Mouse (Mus musculus) kidney, adult 11 months (tissue): ENCODE measurements around the gene Drd4.

ENCODE experiments used
- DNase-seq: peaks from one replicate; pipeline ENCODE4 v3.0.0; 2022

The Drd4 gene

DNA sequence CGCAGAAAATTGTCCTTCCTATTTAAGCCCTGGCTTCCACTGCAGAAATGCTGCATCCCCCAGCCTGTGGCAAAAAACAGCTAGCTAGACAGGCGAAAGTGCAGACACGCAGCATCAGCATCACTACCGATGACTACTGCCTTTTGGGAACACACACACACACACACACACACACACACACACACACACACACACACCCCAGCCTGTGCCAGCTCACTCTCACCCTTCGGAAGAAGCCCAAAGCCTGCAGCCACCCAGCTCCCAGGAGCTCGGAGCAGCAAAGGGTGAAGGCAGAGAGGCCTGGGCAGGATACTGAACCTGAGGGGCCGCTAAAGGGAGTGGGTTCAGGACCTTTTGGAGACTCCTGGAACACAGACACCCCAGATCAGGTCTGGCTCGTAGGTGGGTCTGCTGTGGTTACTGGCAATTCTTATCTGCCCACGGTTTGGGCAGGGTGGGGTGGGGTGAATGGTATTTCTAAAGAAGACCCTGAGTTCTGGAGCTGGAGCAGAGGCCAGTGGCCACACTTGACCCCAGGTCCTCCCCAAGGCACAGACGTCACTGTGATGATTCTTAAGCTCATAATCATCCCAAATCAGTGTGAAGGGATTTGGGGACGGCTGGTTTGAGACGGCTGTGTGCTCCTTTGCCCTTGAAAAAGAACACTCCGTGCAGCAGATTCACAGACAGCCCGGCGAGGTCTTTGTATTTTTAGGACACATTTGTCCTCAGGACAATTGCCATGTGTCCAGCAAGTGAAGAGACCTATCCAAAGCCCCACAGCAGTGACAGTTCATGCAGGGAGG is 980 bp downstream of the Drd4 start:
- no peak for DNase-seq

DNA sequence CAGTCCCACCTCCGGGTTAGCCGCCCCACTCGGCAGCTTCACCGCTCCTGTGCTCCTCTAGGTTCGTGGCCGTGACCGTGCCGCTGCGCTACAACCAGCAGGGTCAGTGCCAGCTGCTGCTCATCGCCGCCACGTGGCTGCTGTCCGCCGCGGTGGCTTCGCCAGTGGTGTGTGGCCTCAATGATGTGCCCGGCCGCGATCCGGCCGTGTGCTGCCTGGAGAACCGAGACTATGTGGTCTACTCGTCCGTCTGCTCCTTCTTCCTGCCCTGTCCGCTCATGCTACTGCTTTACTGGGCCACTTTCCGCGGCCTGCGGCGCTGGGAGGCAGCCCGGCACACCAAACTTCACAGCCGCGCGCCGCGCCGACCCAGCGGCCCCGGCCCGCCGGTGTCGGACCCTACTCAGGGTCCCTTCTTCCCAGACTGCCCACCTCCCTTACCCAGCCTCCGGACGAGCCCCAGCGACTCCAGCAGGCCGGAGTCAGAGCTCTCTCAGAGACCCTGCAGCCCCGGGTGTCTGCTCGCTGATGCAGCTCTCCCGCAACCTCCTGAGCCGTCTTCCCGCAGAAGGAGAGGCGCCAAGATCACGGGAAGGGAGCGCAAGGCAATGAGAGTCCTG is 2.2 kb downstream of the Drd4 start:
- DNase-seq = no peak

- no peak for DNase-seq
Observed at GRCm38 (mm10) chr7:141294479-141294878, 2.7 kb downstream of the Drd4 start.

GRCm38 (mm10) chr7:141297926-141298650 is 6.3 kb downstream of the Drd4 start:
- DNase-seq = no peak

DNA sequence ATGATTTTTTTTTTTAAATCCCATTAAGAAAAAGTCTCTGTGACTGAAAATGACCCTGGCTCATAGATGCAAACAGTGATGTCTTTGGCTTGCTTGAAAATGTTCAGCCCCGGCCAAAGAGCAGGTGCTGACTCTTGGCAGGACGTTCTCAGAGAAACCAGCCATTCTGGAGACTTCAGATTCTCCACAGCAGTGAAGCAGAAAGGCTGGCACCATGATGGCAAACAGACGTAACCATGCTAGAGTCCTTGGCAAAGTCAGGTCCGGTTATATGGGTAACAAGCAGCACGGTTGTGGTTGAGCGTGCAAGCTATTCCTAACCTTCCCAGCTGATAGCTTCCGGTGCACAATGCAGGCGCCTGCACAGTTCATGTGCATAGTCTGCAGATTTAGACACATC is 7.4 kb downstream of the Drd4 start:
- no peak for DNase-seq

GRCm38 (mm10) chr7:141301386-141301785 is 9.6 kb downstream of the Drd4 start:
- DNase-seq = peak; percentile 62

DNA sequence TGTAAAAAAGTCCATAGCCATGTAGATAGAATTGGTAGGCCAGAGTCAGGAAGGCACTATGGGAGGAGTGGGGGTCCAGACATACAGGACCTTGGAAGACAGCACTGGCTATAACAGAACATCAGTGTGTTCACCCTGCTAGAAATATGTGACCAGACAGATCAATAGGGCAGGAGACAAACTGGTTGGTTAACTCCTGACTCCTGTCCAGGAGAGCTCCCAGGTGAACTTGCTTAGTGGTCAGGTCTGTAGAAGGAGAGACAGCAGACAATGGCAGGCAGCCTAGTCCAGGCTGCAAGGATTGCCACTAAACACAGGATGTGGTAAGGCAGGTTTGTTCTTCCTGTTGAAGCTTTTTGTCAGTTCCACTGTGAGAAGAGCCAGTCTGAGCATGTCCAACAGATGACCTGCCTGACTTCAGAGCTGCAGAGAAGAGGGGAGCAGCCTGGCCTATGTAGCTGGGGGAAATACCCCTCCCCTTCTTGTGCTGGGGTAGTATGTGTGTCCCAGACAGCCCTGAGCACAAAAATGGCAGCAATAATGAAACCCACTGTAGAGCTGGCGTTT is 11.0 kb downstream of the Drd4 start:
- DNase-seq = no peak

DNA sequence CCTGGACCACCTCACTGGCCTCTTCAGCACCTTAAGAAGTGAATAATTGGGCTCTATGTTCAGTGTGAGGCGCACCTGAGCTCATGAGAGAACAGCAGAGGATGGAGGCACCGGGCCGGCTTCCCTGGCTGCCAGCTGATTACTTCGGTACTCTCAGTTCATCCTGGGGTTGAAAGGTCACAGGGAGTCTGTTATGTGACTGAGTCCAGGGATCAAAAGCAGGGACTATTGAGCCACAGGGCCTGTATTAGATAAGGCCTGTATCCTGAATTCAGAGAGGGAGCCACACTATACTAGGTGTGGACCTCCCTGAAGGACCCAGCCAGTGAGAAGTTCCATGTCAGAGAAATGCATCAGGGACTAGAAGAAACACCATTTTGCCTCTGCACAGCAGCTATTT is 12.7 kb downstream of the Drd4 start:
- no peak for DNase-seq

- DNase-seq = no peak
Observed at GRCm38 (mm10) chr7:141314416-141314815, 22.6 kb downstream of the Drd4 start.

GRCm38 (mm10) chr7:141315076-141315475 is 23.3 kb downstream of the Drd4 start:
- no peak for DNase-seq

DNA sequence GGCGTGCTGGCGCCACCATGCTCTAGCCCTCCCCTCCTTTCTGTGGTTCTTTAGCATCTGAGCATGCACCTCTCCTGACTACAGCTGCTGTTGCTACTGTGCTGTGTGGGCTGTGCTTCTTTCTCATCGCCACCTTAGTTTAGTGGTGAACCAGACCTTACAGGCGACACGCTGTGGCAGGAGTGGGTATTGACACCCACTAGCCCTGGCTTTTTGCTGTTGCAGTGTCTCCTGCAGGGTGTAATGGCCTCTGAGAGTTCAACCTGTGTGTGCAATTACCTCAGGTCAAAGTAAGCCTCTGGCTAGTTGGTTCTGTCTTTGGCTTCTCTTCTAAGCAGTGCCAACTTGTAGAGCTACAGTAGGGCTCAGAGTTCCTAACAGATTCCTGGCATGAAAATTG is 24.2 kb downstream of the Drd4 start:
- peak; percentile 87 for DNase-seq

GRCm38 (mm10) chr7:141317619-141318132 is 25.9 kb downstream of the Drd4 start:
- peak; percentile 45 for DNase-seq

- DNase-seq = no peak
Observed at GRCm38 (mm10) chr7:141319446-141319845, 27.6 kb downstream of the Drd4 start.

- peak; percentile 43 for DNase-seq
Observed at GRCm38 (mm10) chr7:141324686-141325085, 32.9 kb downstream of the Drd4 start.

DNA sequence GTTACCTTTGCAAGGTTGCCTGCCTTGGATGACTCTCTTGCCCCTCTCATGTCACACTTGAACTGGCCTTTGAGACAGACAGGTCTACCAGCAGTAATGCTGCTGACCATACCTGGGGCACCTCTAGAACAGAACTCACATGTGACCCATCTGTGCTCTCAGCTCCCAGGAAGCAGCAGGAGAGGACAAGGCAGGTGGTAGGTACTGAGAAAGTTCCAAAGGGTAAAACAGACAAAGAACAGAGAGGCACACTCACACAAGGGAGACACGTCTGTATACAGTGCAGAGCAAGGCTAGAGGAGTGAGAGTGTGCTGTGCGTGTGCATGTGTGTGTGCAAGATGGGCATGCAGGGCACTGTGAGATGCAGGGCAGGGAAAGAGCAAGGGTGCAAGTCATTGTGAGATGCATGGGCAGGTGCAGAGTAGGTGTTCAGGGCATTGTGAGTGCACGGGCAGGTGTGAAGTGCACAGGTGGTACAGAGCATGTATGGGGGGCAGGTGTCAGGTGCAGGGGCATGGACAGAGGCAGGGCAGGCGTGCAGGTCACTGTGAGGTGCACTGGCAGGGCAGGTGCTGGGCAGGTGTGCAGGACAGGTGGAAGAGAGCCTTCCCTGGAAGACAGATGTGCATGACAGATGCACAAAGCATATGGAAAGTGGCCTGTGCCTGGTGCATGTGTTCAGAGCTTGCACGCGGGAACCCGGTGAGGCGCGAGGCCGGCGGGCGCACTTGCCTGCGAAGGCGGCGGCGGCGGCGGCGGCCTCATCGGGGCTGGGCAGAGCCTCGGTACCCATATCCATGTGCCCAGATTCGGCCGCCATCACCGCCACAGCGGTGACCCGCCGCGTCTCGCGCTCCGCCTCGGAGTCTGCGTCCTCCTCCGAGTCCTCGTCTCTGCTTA is 35.0 kb downstream of the Drd4 start:
- DNase-seq = peak; percentile 41

DNA sequence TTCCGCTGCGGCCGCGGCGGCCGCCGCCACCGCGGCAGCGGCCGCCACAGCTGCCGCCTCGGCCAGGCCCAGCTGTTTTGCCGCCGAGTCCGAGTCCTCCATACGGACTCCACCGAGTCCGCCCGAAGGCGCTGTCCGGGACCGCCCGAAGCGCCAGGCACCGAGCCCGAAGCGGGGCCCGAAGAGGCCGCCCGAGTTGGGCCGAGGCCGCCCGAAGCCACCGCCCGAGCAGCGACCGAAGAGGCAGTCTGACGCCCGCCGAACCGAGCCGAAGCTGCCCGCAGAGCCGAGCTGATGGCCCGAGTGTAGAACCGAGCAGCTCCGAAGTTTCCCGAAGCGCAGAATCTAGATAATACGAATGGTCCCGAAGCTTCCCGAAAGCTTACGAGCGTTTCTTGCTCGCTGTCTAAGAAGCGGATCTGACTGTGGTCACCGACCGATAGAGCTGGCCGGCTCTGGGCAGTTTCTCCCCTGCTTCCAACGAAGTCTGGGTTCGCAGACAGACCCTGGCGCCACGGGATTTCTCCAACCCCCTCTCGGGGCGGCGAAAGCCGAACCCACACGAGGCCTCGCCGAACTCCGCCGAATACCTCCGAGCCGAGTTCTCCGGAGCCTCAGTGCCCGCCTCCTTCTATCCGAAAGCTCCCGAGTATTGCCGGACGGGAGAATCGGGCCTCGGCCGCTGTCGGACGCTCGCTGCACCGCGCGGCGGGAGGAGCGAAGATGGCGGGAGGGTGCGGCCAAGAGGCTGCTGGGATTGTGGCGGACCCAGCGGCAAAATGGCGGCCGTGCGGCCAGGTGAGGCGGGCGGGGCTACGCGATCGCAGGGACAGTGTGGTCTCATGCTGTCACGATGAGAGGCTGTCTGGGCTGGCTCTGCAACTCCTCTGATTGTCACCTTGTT is 35.9 kb downstream of the Drd4 start, which contains the start of the genes Deaf1 and Tmem80:
Gene Deaf1 (minus strand): TSS at position 222 of the 904 bp plus-strand sequence.
Gene Tmem80 (plus strand): TSS at position 271 of the 904 bp plus-strand sequence.
- peak; percentile 99 for DNase-seq

DNA sequence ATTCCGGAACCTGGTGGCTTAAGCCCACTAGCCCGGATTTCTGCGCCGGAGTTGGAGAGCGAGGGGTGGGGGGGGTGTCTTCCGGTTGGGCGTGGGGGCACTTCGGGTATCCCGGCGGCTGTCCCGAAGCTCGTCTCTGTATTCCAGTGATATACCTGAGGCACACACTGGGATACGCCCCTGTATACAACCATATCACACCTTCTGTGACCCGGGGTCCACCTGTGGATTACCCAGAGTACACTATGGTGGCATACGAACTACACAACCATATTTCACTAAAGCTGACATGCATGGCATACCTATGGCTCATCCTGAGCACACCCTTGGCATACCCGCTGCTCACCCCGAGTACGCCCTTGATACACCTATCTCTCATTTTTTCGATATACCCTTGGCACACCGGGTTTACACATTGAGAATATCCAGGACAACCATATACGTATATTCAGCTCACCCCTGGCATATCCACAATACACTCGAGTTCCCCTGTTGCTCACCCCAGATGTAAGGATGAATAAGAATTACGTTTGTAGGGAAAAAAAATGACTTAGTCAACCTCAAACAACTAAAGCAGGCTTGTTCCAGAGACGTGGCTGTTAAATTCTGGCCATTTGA is 36.7 kb downstream of the Drd4 start:
- no peak for DNase-seq

GRCm38 (mm10) chr7:141330706-141331105 is 38.9 kb downstream of the Drd4 start:
- no peak for DNase-seq

DNA sequence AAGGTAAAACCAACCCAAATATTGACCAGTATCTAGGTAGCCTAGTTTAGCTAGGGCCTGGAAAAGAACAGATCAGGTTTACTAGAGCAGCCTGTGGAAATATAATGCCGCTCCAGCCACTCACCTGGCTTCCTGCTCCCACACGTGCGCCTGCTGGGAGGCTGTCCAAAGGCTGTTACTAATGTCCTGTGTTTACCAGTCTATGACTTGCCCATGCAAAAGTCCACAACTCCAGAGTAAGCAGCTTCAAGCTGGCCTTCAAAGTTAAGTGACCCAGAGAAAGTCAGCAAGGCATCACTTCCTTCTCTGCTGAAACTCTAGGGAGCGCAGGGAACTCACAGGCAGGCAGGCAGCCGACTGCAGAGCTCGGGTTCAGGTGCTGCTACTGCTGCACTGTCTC is 40.2 kb downstream of the Drd4 start:
- peak; percentile 94 for DNase-seq

DNA sequence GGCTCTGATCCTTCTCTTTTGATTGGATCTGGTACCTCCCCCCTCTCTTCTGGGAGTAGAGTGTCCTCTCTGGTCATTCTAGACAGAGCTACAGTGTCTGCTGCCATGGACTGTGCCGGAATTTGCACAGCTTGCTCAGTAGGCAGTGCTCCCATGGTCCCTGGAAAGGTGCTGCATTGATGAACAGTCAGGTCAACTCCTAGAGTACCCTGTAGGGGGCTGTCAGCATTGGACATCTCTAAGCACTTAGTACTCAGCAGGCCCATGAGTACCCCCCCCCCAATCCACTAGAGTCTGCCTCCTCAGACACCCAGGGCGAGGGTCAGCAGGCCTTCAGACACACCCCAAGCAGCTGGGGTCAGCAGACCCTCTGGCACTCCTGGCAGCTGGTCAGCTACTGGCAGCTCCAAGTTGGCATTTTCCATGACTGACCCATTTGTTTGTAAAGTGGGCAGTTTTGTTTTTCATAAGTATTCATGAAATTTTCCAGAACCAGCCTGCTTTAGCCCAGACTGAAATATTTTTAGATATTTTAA is 43.3 kb downstream of the Drd4 start:
- DNase-seq = no peak
